Mouse (Mus musculus): ENCODE data around the gene Gprc5d.

GRCm38 (mm10) chr6:135076202-135076601, 41.9 kb downstream of the Gprc5d start:
- no peak for TF ChIP-seq CTCF (IDR thresholded peaks at IDR 0.05; ENCODE audit: low read depth)
- TF ChIP-seq EP300 (IDR thresholded peaks at IDR 0.05; ENCODE audit: low read depth), result no peak
